Mouse (Mus musculus): ENCODE measurements at regions not wholly inside any gene's neighbourhood (a gene's known extent, or its start where the extent isn't known, plus 50 kb on each side); places are given as distances from the start of the nearest gene placed in this dataset.

DNA sequence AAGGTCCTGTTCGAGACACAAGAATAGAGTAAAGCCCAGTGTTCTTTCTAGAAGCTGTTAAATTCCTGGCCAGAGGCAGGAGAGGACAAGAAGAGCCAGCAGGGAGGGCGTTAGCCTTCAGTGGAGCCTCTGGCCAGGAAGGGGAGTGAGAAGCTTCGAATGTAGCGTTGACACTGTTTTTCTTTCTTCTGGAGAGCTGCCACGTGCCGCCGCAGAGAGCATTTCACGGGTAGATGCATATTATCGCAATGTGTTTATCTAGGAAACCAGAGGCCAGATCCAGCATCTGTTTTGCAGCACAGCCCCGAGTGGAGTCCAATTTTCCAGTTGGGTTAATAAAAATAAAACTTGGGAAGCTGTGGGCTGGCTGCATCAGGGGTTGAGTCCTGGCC is 61.3 kb upstream of the Ampd3 start:
- H3K27me3 ChIP-seq (ENCODE audit: insufficient read depth, low read length), result no peaks in the 10 kb centered on the region
- H3K4me1 ChIP-seq (ENCODE audit: insufficient read depth), result no peaks in the 10 kb centered on the region
- ATAC-seq (no peak), DNase-seq (no peak)
- TF ChIP-seq CTCF (IDR thresholded peaks at IDR 0.05; ENCODE audit: low read depth), result no peak
- H3K4me3 ChIP-seq (ENCODE audit: low read depth, low read length), result no peak overlapping the region
- H3K4me2 ChIP-seq (ENCODE audit: low read depth), result no peak overlapping the region
- no peaks in the 10 kb centered on the region for H3K36me3 ChIP-seq (ENCODE audit: insufficient read depth)
- WGBS, result 39% methylated on average over 10 of the region's 10 CpGs
- no peak overlapping the region for H3K9ac ChIP-seq
- no peak overlapping the region for H3K27ac ChIP-seq (ENCODE audit: low read depth, low read length)
- H3K9me3 ChIP-seq (ENCODE audit: low read length), result no peaks in the 10 kb centered on the region

- 88% methylated on average over 9 of the region's 9 CpGs for whole genome bisulfite sequencing
- Histone ChIP-seq H3K4me1 (ENCODE audit: insufficient read depth) (no peaks in the 10 kb centered on the region), H3K9me3 (ENCODE audit: low read length) (no peaks in the 10 kb centered on the region), H3K4me2 (ENCODE audit: low read depth) (no peak overlapping the region), H3K36me3 (ENCODE audit: insufficient read depth) (no peaks in the 10 kb centered on the region), H3K9ac (no peak overlapping the region), H3K4me3 (ENCODE audit: low read depth, low read length) (no peak overlapping the region), H3K27me3 (ENCODE audit: insufficient read depth, low read length) (no peaks in the 10 kb centered on the region), H3K27ac (ENCODE audit: low read depth, low read length) (no peak overlapping the region)
- TF ChIP-seq CTCF (IDR thresholded peaks at IDR 0.05; ENCODE audit: low read depth), result no peak
- ATAC-seq (no peak), DNase-seq (no peak)
Observed at GRCm38 (mm10) chr7:110708116-110708515, 59.9 kb upstream of the Ampd3 start.

- Histone ChIP-seq H3K9me3 (ENCODE audit: low read length) (no peaks in the 10 kb centered on the region), H3K27me3 (ENCODE audit: insufficient read depth, low read length) (no peaks in the 10 kb centered on the region), H3K9ac (no peak overlapping the region), H3K36me3 (ENCODE audit: insufficient read depth) (no peaks in the 10 kb centered on the region), H3K27ac (ENCODE audit: low read depth, low read length) (no peak overlapping the region), H3K4me1 (ENCODE audit: insufficient read depth) (no peaks in the 10 kb centered on the region), H3K4me3 (ENCODE audit: low read depth, low read length) (no peak overlapping the region), H3K4me2 (ENCODE audit: low read depth) (no peak overlapping the region)
- 94% methylated on average over 3 of the region's 3 CpGs for WGBS
- no peak for TF ChIP-seq CTCF (IDR thresholded peaks at IDR 0.05; ENCODE audit: low read depth)
- no peak for DNase-seq
- ATAC-seq, result no peak
Observed at GRCm38 (mm10) chr7:110708781-110709180, 59.2 kb upstream of the Ampd3 start.

- Histone ChIP-seq H3K27ac (ENCODE audit: low read depth, low read length) (no peak overlapping the region), H3K4me2 (ENCODE audit: low read depth) (no peak overlapping the region), H3K9me3 (ENCODE audit: low read length) (no peaks in the 10 kb centered on the region), H3K4me3 (ENCODE audit: low read depth, low read length) (no peak overlapping the region), H3K9ac (no peak overlapping the region), H3K36me3 (ENCODE audit: insufficient read depth) (no peaks in the 10 kb centered on the region), H3K27me3 (ENCODE audit: insufficient read depth, low read length) (no peaks in the 10 kb centered on the region), H3K4me1 (ENCODE audit: insufficient read depth) (no peaks in the 10 kb centered on the region)
- WGBS, result 91% methylated on average over 6 of the region's 6 CpGs
- no peak for TF ChIP-seq CTCF (IDR thresholded peaks at IDR 0.05; ENCODE audit: low read depth)
- no peak for DNase-seq
- ATAC-seq, result no peak
Observed at GRCm38 (mm10) chr7:110709606-110710005, 58.4 kb upstream of the Ampd3 start.

GRCm38 (mm10) chr7:110710256-110710962 is 57.6 kb upstream of the Ampd3 start:
- Histone ChIP-seq H3K36me3 (ENCODE audit: insufficient read depth) (no peaks in the 10 kb centered on the region), H3K4me2 (ENCODE audit: low read depth) (no peak overlapping the region), H3K27me3 (ENCODE audit: insufficient read depth, low read length) (no peaks in the 10 kb centered on the region), H3K4me1 (ENCODE audit: insufficient read depth) (no peaks in the 10 kb centered on the region), H3K9me3 (ENCODE audit: low read length) (no peaks in the 10 kb centered on the region), H3K4me3 (ENCODE audit: low read depth, low read length) (no peak overlapping the region), H3K9ac (no peak overlapping the region), H3K27ac (ENCODE audit: low read depth, low read length) (no peak overlapping the region)
- DNase-seq (no peak), ATAC-seq (no peak)
- 87% methylated on average over 9 of the region's 9 CpGs for WGBS
- no peak for TF ChIP-seq CTCF (IDR thresholded peaks at IDR 0.05; ENCODE audit: low read depth)

- no peak for ATAC-seq
- Histone ChIP-seq H3K27ac (ENCODE audit: low read depth, low read length) (no peak overlapping the region), H3K4me3 (ENCODE audit: low read depth, low read length) (no peak overlapping the region), H3K9ac (no peak overlapping the region), H3K4me1 (ENCODE audit: insufficient read depth) (no peaks in the 10 kb centered on the region), H3K36me3 (ENCODE audit: insufficient read depth) (no peaks in the 10 kb centered on the region), H3K27me3 (ENCODE audit: insufficient read depth, low read length) (no peaks in the 10 kb centered on the region), H3K4me2 (ENCODE audit: low read depth) (no peak overlapping the region), H3K9me3 (ENCODE audit: low read length) (no peaks in the 10 kb centered on the region)
- WGBS, result 74% methylated on average over 3 of the region's 3 CpGs
- no peak for TF ChIP-seq CTCF (IDR thresholded peaks at IDR 0.05; ENCODE audit: low read depth)
- no peak for DNase-seq
Observed at GRCm38 (mm10) chr7:110713661-110714060, 54.3 kb upstream of the Ampd3 start.

DNA sequence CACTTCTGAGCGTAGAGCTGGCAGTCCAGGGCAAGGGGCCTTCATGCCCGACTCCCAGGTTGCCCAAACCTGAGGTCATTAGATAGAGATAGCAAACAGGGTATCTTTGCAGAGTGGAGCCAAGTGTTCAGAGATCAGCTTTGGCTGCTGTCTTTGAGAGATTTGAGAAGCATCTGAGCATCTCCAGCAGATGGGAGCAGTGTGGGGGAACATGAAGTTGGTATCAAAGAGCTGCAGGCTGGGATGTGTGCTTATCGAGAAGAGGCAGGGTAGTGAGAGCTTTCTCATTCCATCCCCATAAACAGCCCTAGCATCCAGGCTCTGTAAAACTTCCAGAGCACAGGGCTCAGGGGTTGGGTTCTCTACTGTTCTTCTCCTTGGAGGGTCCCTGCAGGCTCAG is 52.9 kb upstream of the Ampd3 start:
- ATAC-seq, result no peak
- TF ChIP-seq CTCF (IDR thresholded peaks at IDR 0.05; ENCODE audit: low read depth), result no peak
- H3K27ac ChIP-seq (ENCODE audit: low read depth, low read length), result no peak overlapping the region

More for the DNA sequence above, 52.9 kb upstream of the Ampd3 start:
- no peak overlapping the region for H3K4me3 ChIP-seq (ENCODE audit: low read depth, low read length)
- DNase-seq, result no peak
- H3K9ac ChIP-seq, result no peak overlapping the region
- H3K27me3 ChIP-seq (ENCODE audit: insufficient read depth, low read length), result no peaks in the 10 kb centered on the region
- no peak overlapping the region for H3K4me2 ChIP-seq (ENCODE audit: low read depth)
- H3K36me3 ChIP-seq (ENCODE audit: insufficient read depth), result no peaks in the 10 kb centered on the region
- no peaks in the 10 kb centered on the region for H3K4me1 ChIP-seq (ENCODE audit: insufficient read depth)
- no peaks in the 10 kb centered on the region for H3K9me3 ChIP-seq (ENCODE audit: low read length)
- WGBS, result 93% methylated on average over 3 of the region's 3 CpGs

Data from forebrain, postnatal 0 days (tissue).